Mouse (Mus musculus) retina, embryonic 14.5 days (tissue): ENCODE data around the gene Gm15517.

Experiments used
- DNase-seq: peaks from one replicate; pipeline ENCODE4 v3.0.0-alpha.2; 2015; ENCODE audit warnings: low spot score

Gm15517 gene

GRCm38 (mm10) chr7:44309475-44310284 is 48.4 kb downstream of the Gm15517 start, which contains the start of gene Shank1:
TSS of gene Shank1 (plus strand) at chr7:44310253.
- peak; percentile 34 for DNase-seq

- no peak for DNase-seq
These were observed 49.1 kb downstream of the Gm15517 start for GRCm38 (mm10) chr7:44310285-44310877.

GRCm38 (mm10) chr7:44310878-44311712 is 49.8 kb downstream of the Gm15517 start:
- peak; percentile 50 for DNase-seq
